Mouse (Mus musculus) layer of hippocampus, postnatal 14 days (tissue): Measurements from ENCODE around the gene Pde4dip. TPM values are rescaled to one million over a fixed set of nuclear protein-coding genes. Genes with fewer than 3 reads are reported as not detected.

ENCODE experiments used
- DNase-seq, 2 experiments: peaks; one replicate each; pipeline ENCODE4 v3.0.0; 2021 to 2022; ENCODE audit warnings: low spot score in 2 of 2, mixed read lengths in 1 of 2
- total RNA-seq, 2 experiments: library from RNA; stranded (reverse); gene quantifications; 2 replicates each; pipeline ENCODE4 v1.2.3; 2021

The Pde4dip gene
- total RNA-seq, 2 experiments from 2014 or later: 214 to 250 TPM

GRCm38 (mm10) chr3:97756283-97757074 lies 132.0 kb downstream of the Pde4dip start:
- no peak for DNase-seq

GRCm38 (mm10) chr3:97755411-97755810 lies 133.1 kb downstream of the Pde4dip start:
- no peak for DNase-seq

GRCm38 (mm10) chr3:97752901-97753300 lies 135.6 kb downstream of the Pde4dip start:
- DNase-seq: no peak

- DNase-seq: no peak
Observed at GRCm38 (mm10) chr3:97751566-97751965, 136.9 kb downstream of the Pde4dip start.

- no peak for DNase-seq
Observed at GRCm38 (mm10) chr3:97748789-97749188, 139.7 kb downstream of the Pde4dip start.

- DNase-seq: no peak
Observed at GRCm38 (mm10) chr3:97742841-97743240, 145.7 kb downstream of the Pde4dip start.

- no peak for DNase-seq
Observed at GRCm38 (mm10) chr3:97735575-97735974, 152.9 kb downstream of the Pde4dip start.

- no peak for DNase-seq
Observed at GRCm38 (mm10) chr3:97734259-97734658, 154.2 kb downstream of the Pde4dip start.

GRCm38 (mm10) chr3:97732622-97733021 lies 155.9 kb downstream of the Pde4dip start:
- DNase-seq: no peak

GRCm38 (mm10) chr3:97730624-97731023 lies 157.9 kb downstream of the Pde4dip start:
- DNase-seq: no peak

- no peak for DNase-seq
Observed at GRCm38 (mm10) chr3:97730131-97730530, 158.4 kb downstream of the Pde4dip start.

- DNase-seq: no peak
Observed at GRCm38 (mm10) chr3:97727801-97728200, 160.7 kb downstream of the Pde4dip start.

GRCm38 (mm10) chr3:97719116-97719515 lies 169.4 kb downstream of the Pde4dip start:
- no peak for DNase-seq

GRCm38 (mm10) chr3:97715922-97716321 lies 172.6 kb downstream of the Pde4dip start:
- no peak for DNase-seq

GRCm38 (mm10) chr3:97710881-97711280 lies 177.6 kb downstream of the Pde4dip start:
- DNase-seq: no peak

- DNase-seq: no peak
Observed at GRCm38 (mm10) chr3:97710134-97710533, 178.4 kb downstream of the Pde4dip start.

GRCm38 (mm10) chr3:97706561-97706960 lies 181.9 kb downstream of the Pde4dip start:
- no peak for DNase-seq

GRCm38 (mm10) chr3:97705508-97705907 lies 183.0 kb downstream of the Pde4dip start:
- DNase-seq: no peak

- no peak for DNase-seq
Observed at GRCm38 (mm10) chr3:97702448-97703080, 185.9 kb downstream of the Pde4dip start.

GRCm38 (mm10) chr3:97701198-97701597 lies 187.3 kb downstream of the Pde4dip start:
- DNase-seq: no peak

GRCm38 (mm10) chr3:97699061-97699460 lies 189.4 kb downstream of the Pde4dip start:
- DNase-seq: no peak

GRCm38 (mm10) chr3:97697291-97697690 lies 191.2 kb downstream of the Pde4dip start:
- no peak for DNase-seq

GRCm38 (mm10) chr3:97696866-97697265 lies 191.6 kb downstream of the Pde4dip start:
- no peak for DNase-seq
